Mouse (Mus musculus) R1 (cell line): ENCODE measurements around the gene Cct3.
A peak's percentile ranks its signal among the peaks of the same experiment; 100 is the strongest.
"Not testable (repeated sequence)": the region's sequence is repeated elsewhere in the genome, so short reads cannot be mapped to it uniquely, and the experiment has no call there.

Experiments
- DNase-seq: peaks from one replicate; pipeline ENCODE4 v3.0.0-alpha.2; 2018; ENCODE audit warnings: low read depth, low spot score

The Cct3 gene

DNA sequence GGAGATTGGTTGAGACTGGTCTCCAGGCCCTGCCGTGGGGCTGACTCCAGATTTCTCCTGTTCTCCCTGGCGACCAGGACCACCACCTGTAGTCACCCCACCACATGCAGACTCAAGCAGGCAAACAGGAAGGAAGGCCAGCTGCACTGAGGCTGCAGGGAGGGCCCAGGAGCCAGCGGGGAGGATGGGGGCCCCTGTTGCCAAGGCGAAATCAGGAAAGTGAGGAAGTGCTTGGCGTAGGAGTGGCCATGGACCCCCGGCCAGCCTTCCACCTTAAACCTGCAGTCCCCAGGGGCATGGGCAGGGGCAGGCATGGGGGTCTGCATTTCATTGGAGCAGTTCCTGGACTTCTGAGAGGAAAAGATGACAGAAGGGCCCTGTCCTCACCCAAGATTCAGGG, 64.2 kb downstream of the Cct3 start:
- DNase-seq = no peak

DNA sequence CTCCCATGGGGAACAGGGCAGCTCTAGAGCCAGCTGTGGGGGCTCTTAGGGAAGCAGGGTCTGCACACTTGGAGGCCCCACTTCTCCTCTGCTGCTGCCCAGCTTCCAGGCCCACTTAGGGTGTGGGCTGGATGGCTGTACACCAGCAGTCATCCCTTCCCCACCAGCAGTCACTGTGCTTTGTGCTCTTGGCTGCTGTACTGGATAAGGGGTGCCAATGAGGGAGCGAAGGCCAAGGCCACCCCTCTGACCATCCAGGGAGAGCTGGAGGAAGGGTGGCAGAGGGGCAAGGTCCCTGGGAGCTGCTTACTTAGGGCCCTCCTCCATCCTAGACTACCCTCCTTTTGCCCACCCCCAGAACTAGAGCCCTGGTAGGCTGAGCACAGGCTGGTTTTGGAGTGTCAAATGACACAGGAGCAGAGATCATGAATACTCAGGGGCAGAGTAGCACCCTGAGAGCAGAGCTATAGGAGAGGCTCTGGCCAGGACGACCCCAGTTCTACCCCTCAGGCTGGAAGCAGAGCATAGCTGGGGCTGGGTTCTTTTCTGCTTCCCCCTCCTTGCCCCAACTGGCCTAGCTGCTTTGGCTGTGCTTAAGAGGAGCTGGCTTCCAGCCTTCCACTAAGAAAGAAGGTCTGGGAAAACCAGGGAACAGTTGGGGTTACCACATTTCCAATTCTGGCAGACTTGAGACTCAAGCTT, 64.8 kb downstream of the Cct3 start:
- DNase-seq = no peak

DNA sequence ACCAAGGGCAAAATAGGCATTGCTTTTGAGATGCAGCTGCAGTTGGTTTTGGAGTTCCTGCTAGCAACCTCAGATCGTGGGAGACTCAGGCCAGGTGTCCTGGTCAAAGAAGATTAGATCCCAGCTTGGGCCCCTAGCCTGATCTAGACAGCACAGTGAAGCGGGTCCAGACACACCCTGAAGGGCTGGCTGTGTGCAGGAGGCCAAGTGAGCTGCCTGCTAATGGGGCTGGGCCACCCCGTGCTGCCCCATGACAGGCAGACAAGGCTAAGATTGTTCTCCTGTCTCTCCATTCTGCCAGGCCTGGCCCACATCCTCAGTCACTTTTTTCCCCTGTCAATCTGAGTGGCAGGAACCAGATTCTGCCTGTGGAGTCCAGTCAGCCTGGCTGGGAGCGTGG, 66.8 kb downstream of the Cct3 start:
- no peak for DNase-seq

- DNase-seq = peak; percentile 90
These were observed 67.4 kb downstream of the Cct3 start, which contains the start of gene Paqr6 for GRCm38 (mm10) chr3:88364337-88364736. TSS of gene Paqr6 (plus strand) at chr3:88364584.

GRCm38 (mm10) chr3:88365705-88366361, 68.9 kb downstream of the Cct3 start:
- no peak for DNase-seq

DNA sequence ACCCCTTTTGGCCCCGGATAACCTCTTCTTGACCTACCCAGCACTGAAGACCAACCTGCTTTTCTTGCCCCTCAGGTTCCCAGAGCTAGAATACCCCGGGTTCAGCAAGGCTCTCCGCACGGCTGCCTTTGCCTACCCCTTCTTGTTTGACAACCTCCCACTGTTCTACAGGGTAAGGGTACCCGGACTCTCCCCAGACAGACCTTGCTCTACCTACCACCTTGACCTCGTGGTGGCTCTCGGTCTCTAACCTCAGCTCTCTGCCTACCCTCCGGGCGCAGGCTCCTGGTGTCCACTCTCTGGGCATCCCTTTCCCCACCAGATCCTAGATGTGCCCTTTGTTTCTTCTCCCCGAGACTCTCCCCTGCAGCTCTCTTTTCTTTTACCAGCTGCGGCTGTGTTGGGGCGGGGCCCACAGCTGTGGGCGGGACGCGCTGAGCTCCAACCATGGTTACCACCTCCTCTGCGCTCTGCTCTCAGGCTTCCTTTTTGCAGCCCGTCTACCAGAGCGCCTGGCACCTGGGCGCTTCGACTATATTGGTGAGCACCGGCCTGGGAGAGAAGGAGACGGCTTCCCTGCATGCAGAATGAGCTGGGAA, 70.0 kb downstream of the Cct3 start:
- DNase-seq = peak; percentile 52

DNA sequence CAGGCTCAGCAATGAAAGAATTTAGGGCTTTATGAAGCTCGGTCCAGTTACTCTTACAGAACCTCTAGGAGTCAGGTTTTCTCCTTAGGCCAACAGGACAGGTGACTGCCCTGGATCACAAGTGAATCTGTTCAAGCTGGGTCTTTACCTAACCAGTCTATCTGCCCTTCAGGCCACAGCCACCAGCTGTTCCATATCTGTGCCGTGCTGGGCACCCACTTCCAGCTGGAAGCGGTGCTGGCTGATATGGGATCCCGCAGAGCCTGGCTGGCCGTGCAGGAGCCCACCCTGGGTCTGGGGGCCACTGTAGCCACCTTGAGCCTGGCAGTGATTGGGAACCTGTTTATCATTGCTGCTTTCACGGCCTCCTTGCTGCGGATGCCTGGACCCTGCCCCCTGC, 70.6 kb downstream of the Cct3 start:
- not testable (repeated sequence) for DNase-seq

GRCm38 (mm10) chr3:88368511-88368910, 71.6 kb downstream of the Cct3 start:
- DNase-seq = not testable (repeated sequence)
